Mouse (Mus musculus) forelimb bud, embryonic 11.5 days (tissue): ENCODE measurements around the gene Mogat1.
"Not testable (repeated sequence)": the region's sequence is repeated elsewhere in the genome, so short reads cannot be mapped to it uniquely, and the experiment has no call there.

Experiments used
- DNase-seq: peaks from one replicate; pipeline ENCODE4 v3.0.0-alpha.2; 2012; ENCODE audit warnings: low read depth, low spot score

The Mogat1 gene

GRCm38 (mm10) chr1:78536310-78537164 lies 25.7 kb downstream of the Mogat1 start:
- peak; percentile 63 for DNase-seq

GRCm38 (mm10) chr1:78537494-78538010 lies 26.8 kb downstream of the Mogat1 start:
- peak; percentile 16 for DNase-seq

- no peak for DNase-seq
These were observed 27.6 kb downstream of the Mogat1 start for GRCm38 (mm10) chr1:78538396-78538795.

GRCm38 (mm10) chr1:78539166-78539565 lies 28.4 kb downstream of the Mogat1 start:
- DNase-seq: peak; percentile 14

GRCm38 (mm10) chr1:78543631-78544030 lies 32.8 kb downstream of the Mogat1 start:
- DNase-seq: not testable (repeated sequence)

GRCm38 (mm10) chr1:78546258-78546657 lies 35.5 kb downstream of the Mogat1 start:
- DNase-seq: no peak

GRCm38 (mm10) chr1:78548961-78549360 lies 38.2 kb downstream of the Mogat1 start:
- DNase-seq: no peak

- no peak for DNase-seq
These were observed 43.3 kb downstream of the Mogat1 start for GRCm38 (mm10) chr1:78554012-78554666.

GRCm38 (mm10) chr1:78566963-78567362 lies 56.2 kb downstream of the Mogat1 start:
- no peak for DNase-seq

- peak; percentile 2 for DNase-seq
These were observed 56.6 kb downstream of the Mogat1 start for GRCm38 (mm10) chr1:78567421-78567820.

GRCm38 (mm10) chr1:78567834-78568507 lies 57.2 kb downstream of the Mogat1 start:
- peak; percentile 43 for DNase-seq

GRCm38 (mm10) chr1:78569617-78570016 lies 58.8 kb downstream of the Mogat1 start:
- DNase-seq: no peak

- no peak for DNase-seq
These were observed 74.3 kb downstream of the Mogat1 start for GRCm38 (mm10) chr1:78585080-78585479.

GRCm38 (mm10) chr1:78586986-78587385 lies 76.2 kb downstream of the Mogat1 start:
- no peak for DNase-seq
